Mouse (Mus musculus) heart, postnatal 0 days (tissue): Measurements from ENCODE around the gene Marcks.

ENCODE experiments used
- CTCF ChIP-seq: IDR thresholded peaks from 2 replicates; pipeline ENCODE4 v1.5.1; 2016; ENCODE audit warnings: antibody characterized with exemption, control low read depth, low read depth
- EP300 ChIP-seq: IDR thresholded peaks from 2 replicates; pipeline ENCODE4 v1.6.1; 2016; ENCODE audit warnings: antibody characterized with exemption, low read depth

- TF ChIP-seq CTCF (no peak), EP300 (no peak)
These were observed 26.4 kb downstream of the Marcks start for GRCm38 (mm10) chr10:37112362-37112761.
